Mouse (Mus musculus): Measurements from ENCODE around the gene Runx3. TPM values are rescaled to one million over a fixed set of nuclear protein-coding genes. Genes with fewer than 3 reads are reported as not detected.

Gene Runx3
- polyA plus RNA-seq, 1 experiment: 33.7 TPM

DNA sequence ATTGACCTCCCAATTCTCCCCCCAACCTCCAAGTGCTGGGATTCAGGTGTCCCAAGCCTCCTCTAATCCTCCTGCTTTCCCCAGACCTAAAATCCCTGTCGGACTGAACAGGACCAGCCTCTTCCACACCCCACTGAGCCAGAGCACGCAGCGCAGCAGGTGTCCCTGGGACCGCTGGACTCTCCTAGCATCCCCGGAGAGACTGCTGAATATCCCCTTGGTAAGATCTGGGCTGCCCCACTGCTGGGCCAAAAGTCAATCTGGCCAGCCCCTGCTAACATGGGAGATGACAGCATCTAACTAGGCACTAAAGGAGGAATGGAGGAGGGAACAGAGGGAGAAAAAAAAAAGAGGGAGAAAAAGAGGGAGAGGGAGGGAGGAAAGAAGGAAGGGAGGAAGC lies 84.8 kb downstream of the Runx3 start:
- Histone ChIP-seq H3K27me3 (ENCODE audit: control insufficient read depth, insufficient read depth, low read length) (no peaks in the 10 kb centered on the region), H3K4me3 (ENCODE audit: extremely low read depth, insufficient read depth, insufficient read length) (no peak overlapping the region), H3K27ac (ENCODE audit: insufficient read depth, low read length) (no peak overlapping the region), H3K4me1 (ENCODE audit: control insufficient read depth, insufficient read depth, insufficient read length) (peaks cover 21% of the 10 kb centered on the region), H3K36me3 (ENCODE audit: control insufficient read depth, insufficient read depth, low read length) (no peaks in the 10 kb centered on the region)
- no peak for TF ChIP-seq POLR2A (IDR thresholded peaks at IDR 0.05; ENCODE audit: low read depth, low read length)
- no peak for TF ChIP-seq CTCF (IDR thresholded peaks at IDR 0.05; ENCODE audit: extremely low read depth, insufficient read depth, insufficient read length, insufficient replicate concordance)
- DNase-seq (ENCODE audit: low read depth in 1 of 2, low spot score in 2 of 2): no peak
- 82% methylated on average over 5 of the region's 5 CpGs for WGBS

DNA sequence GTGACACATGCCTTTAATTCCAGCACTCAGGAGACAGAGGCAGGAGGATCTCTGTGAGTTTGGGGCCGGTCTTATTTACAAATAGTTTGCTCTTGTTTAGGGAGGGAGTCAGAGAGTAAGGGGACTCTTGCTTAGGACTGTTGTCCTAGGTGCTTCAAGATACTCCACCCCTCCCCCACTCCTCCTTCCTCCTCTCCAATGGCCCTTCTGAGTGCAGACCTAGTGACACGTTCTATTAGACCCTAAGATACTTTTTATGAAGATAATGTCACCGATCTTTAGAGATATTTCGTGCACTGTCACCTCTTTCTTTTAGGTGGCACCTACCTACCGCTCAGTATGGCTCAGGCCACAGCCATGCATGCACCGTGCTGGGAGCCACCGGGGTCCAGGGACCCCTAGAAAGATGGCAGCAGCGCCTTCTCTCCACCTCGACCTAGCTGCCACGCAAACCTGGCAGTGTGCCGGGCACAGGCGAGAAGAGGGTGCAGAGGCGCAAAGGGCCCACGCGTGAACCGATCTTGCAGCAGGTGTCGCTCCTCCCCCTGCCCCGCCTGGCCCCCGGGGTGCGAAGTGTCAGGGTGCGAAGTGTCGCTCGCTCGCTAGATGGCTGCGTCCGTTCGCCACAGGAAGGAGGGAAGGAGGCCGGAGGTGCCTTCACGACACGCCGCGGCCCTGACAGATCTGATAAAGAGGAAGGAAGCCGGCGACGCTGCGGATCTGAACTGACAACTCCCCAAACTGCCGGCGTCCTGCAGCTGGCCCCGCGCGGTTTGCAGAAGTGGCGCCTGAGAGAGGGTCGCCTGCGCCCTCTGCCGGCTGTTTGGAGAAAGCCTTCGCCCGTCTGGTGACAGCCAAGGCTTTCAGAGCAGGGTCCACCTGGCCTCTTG lies 85.5 kb downstream of the Runx3 start:
- 3% methylated on average over 47 of the region's 47 CpGs for WGBS
- H3K4me3 ChIP-seq (ENCODE audit: extremely low read depth, insufficient read depth, insufficient read length): peak overlapping the region; percentile 48
- no peaks in the 10 kb centered on the region for H3K36me3 ChIP-seq (ENCODE audit: control insufficient read depth, insufficient read depth, low read length)
- no peaks in the 10 kb centered on the region for H3K27me3 ChIP-seq (ENCODE audit: control insufficient read depth, insufficient read depth, low read length)
- peaks cover 21% of the 10 kb centered on the region for H3K4me1 ChIP-seq (ENCODE audit: control insufficient read depth, insufficient read depth, insufficient read length)
- H3K27ac ChIP-seq (ENCODE audit: insufficient read depth, low read length): peak overlapping the region; percentile 87
- TF ChIP-seq POLR2A (IDR thresholded peaks at IDR 0.05; ENCODE audit: low read depth, low read length) (peak; percentile 3; the same call in 1 of the 2 replicates), CTCF (IDR thresholded peaks at IDR 0.05; ENCODE audit: extremely low read depth, insufficient read depth, insufficient read length, insufficient replicate concordance) (peak; percentile 97)
- peak; percentile 92 to 95 for DNase-seq (ENCODE audit: low read depth in 1 of 2, low spot score in 2 of 2)

DNA sequence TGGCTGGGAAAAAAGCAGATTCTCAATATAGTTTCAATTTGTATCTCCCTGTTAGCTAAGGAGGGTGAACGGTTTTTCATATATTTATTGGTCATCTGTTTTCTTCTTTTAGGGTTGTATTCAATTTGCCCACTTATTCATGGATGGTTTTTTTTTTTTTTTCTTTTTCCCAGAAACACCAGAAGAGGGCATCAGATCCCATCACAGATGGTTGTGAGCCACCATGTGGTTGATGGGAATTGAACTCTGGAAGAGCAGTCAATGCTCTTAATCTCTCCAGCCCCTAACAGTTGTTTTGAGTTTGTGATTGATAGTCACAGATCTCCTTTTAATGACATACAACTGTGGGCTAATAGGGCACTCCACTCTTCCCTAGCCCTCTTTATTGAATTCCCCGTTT lies 89.4 kb downstream of the Runx3 start:
- WGBS: 85% methylated on average over 2 of the region's 2 CpGs

DNA sequence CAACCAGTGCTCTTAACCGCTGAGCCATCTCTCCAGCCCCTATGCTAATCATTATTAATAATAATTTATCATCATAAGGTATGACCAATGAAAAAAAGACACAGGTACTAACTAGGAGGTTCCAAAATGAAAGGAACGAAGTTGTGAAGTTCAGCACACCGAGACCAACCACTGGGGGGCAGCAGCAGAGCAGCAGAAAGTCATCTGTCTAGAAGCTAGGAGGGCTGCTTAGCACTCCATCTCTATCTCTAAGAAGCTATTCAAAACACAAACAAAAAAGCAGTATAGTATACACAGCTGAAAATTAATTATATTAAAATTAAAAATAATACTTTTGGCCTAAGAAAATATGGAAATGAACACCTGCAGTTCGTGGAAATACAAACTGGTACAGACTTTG lies 99.2 kb downstream of the Runx3 start:
- DNase-seq (ENCODE audit: low read depth in 1 of 2, low spot score in 2 of 2): peak; percentile 63 to 82
- H3K4me1 ChIP-seq (ENCODE audit: control insufficient read depth, insufficient read depth, insufficient read length): peaks cover 5% of the 10 kb centered on the region; the same call in 1 of the 2 replicates
- TF ChIP-seq CTCF (IDR thresholded peaks at IDR 0.05; ENCODE audit: extremely low read depth, insufficient read depth, insufficient read length, insufficient replicate concordance): peak; percentile 84; the same call in 1 of the 2 replicates
- no peak for TF ChIP-seq POLR2A (IDR thresholded peaks at IDR 0.05; ENCODE audit: low read depth, low read length)
- no peak overlapping the region for H3K27ac ChIP-seq (ENCODE audit: insufficient read depth, low read length)
- peaks cover 23% of the 10 kb centered on the region for H3K36me3 ChIP-seq (ENCODE audit: control insufficient read depth, insufficient read depth, low read length)
- no peaks in the 10 kb centered on the region for H3K27me3 ChIP-seq (ENCODE audit: control insufficient read depth, insufficient read depth, low read length)
- WGBS: 43% methylated on average over 4 of the region's 4 CpGs
- no peak overlapping the region for H3K4me3 ChIP-seq (ENCODE audit: extremely low read depth, insufficient read depth, insufficient read length)

More for the DNA sequence above, 89.4 kb downstream of the Runx3 start:
- Histone ChIP-seq H3K27ac (ENCODE audit: insufficient read depth, low read length) (no peak overlapping the region), H3K4me3 (ENCODE audit: extremely low read depth, insufficient read depth, insufficient read length) (no peak overlapping the region), H3K4me1 (ENCODE audit: control insufficient read depth, insufficient read depth, insufficient read length) (peaks cover 10% of the 10 kb centered on the region; the same call in 1 of the 2 replicates), H3K36me3 (ENCODE audit: control insufficient read depth, insufficient read depth, low read length) (no peaks in the 10 kb centered on the region; the same call in 1 of the 2 replicates), H3K27me3 (ENCODE audit: control insufficient read depth, insufficient read depth, low read length) (no peaks in the 10 kb centered on the region)
- no peak for DNase-seq (ENCODE audit: low read depth in 1 of 2, low spot score in 2 of 2)
- TF ChIP-seq POLR2A (IDR thresholded peaks at IDR 0.05; ENCODE audit: low read depth, low read length): no peak
- no peak for TF ChIP-seq CTCF (IDR thresholded peaks at IDR 0.05; ENCODE audit: extremely low read depth, insufficient read depth, insufficient read length, insufficient replicate concordance)

DNA sequence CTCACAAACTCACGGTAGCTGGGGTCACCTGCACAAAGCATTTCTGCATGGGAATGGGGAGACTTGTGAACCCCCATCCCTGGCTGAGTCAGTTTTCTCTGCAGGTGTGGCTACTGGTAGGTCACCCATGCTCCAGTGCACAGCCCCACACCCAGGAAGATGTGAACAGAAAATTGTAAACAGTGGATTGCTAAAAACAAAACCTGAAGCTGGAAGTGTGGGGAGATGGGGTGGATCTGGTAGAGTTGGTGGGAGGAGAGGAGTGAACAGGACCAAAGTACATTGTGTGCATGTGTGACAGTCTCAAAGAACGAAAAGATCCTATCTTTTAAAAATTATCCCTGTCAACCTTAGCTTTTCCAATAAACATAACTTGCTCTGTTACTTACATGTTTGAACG lies 100.2 kb downstream of the Runx3 start:
- WGBS: 87% methylated on average over 3 of the region's 3 CpGs
- DNase-seq (ENCODE audit: low read depth in 1 of 2, low spot score in 2 of 2): no peak
- Histone ChIP-seq H3K27me3 (ENCODE audit: control insufficient read depth, insufficient read depth, low read length) (no peaks in the 10 kb centered on the region), H3K36me3 (ENCODE audit: control insufficient read depth, insufficient read depth, low read length) (peaks cover 21% of the 10 kb centered on the region), H3K4me3 (ENCODE audit: extremely low read depth, insufficient read depth, insufficient read length) (no peak overlapping the region), H3K27ac (ENCODE audit: insufficient read depth, low read length) (no peak overlapping the region; the same call in 1 of the 2 replicates), H3K4me1 (ENCODE audit: control insufficient read depth, insufficient read depth, insufficient read length) (peaks cover 8% of the 10 kb centered on the region; the same call in 1 of the 2 replicates)
- TF ChIP-seq POLR2A (IDR thresholded peaks at IDR 0.05; ENCODE audit: low read depth, low read length): no peak
- TF ChIP-seq CTCF (IDR thresholded peaks at IDR 0.05; ENCODE audit: extremely low read depth, insufficient read depth, insufficient read length, insufficient replicate concordance): no peak

DNA sequence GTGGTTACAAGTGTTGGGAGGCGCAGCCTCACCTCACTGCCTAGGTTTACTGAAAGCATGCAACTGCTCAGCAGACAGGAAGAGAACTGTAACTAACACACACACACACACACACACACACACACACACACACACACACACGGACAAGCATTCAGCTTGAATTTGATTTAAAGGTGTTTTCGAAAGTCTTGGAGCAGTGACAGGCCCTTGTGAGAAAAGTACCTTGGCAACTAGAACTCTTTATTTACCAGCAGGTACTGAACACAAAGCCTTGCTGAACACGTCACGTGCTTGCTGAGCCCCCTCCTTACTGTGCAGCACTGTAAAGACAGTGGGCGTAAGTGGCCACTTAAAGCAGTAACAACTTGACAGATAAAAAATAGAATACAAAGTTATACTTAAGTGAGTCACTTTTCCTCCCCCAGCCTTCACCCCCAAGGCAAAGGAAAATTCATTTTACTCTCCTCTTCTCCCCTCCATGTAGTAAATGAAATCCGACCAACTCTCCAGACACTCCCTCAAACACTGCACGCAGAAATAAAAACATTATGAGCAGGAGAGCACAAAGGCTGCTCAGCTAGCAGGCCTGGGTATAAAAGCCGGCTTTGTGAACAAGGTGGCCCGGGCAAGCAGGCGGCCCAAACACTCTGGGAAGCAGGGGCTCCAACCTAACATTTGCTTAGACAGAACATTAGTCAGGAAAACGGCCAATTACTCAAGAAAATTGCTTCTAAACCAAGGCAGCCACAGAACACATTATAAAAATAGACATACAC lies 101.4 kb downstream of the Runx3 start:
- H3K4me1 ChIP-seq (ENCODE audit: control insufficient read depth, insufficient read depth, insufficient read length): peaks cover 16% of the 10 kb centered on the region
- no peak for DNase-seq (ENCODE audit: low read depth in 1 of 2, low spot score in 2 of 2)
- no peak overlapping the region for H3K27ac ChIP-seq (ENCODE audit: insufficient read depth, low read length)

More for the DNA sequence above, 101.4 kb downstream of the Runx3 start:
- H3K27me3 ChIP-seq (ENCODE audit: control insufficient read depth, insufficient read depth, low read length): no peaks in the 10 kb centered on the region
- no peak for TF ChIP-seq CTCF (IDR thresholded peaks at IDR 0.05; ENCODE audit: extremely low read depth, insufficient read depth, insufficient read length, insufficient replicate concordance)
- no peak for TF ChIP-seq POLR2A (IDR thresholded peaks at IDR 0.05; ENCODE audit: low read depth, low read length)
- WGBS: 80% methylated on average over 12 of the region's 12 CpGs
- peaks cover 20% of the 10 kb centered on the region for H3K36me3 ChIP-seq (ENCODE audit: control insufficient read depth, insufficient read depth, low read length)
- H3K4me3 ChIP-seq (ENCODE audit: extremely low read depth, insufficient read depth, insufficient read length): no peak overlapping the region
